Mouse (Mus musculus) ES-Bruce4 (cell line): ENCODE data around the gene 1500009C09Rik. TPM values are rescaled to one million over a fixed set of nuclear protein-coding genes. Genes with fewer than 3 reads are reported as not detected.
A peak's percentile ranks its signal among the peaks of the same experiment; 100 is the strongest.

Experiments used
- H3K27ac ChIP-seq: 2 replicates; pipeline ENCODE4 v1.5.1; 2012; ENCODE audit warnings: low read length, inconsistent platforms; ENCODE audit not compliant: insufficient read depth
- H3K27me3 ChIP-seq: 2 replicates; pipeline ENCODE4 v1.6.1; 2012; ENCODE audit warnings: mild to moderate bottlenecking, low read length, inconsistent platforms; ENCODE audit not compliant: control insufficient read depth, poor library complexity, insufficient read depth, severe bottlenecking
- H3K36me3 ChIP-seq: 2 replicates; pipeline ENCODE4 v1.6.1; 2012; ENCODE audit warnings: inconsistent platforms, mild to moderate bottlenecking, low read length, moderate library complexity; ENCODE audit not compliant: control insufficient read depth, poor library complexity, insufficient read depth, severe bottlenecking
- H3K4me1 ChIP-seq: one replicate; pipeline ENCODE4 v1.8.1; 2011; ENCODE audit warnings: low read length; ENCODE audit not compliant: control insufficient read depth, insufficient read depth
- H3K4me3 ChIP-seq: 2 replicates; pipeline ENCODE4 v1.5.1; 2011; ENCODE audit warnings: low read depth, mild to moderate bottlenecking, low read length
- H3K9ac ChIP-seq: 2 replicates; pipeline ENCODE4 v1.6.1; 2012; ENCODE audit warnings: low read depth, mild to moderate bottlenecking, inconsistent platforms; ENCODE audit not compliant: poor library complexity, severe bottlenecking
- H3K9me3 ChIP-seq: replicated peaks from 2 replicates; pipeline ENCODE4 v1.6.1; 2012; ENCODE audit warnings: mild to moderate bottlenecking, low read length, inconsistent platforms; ENCODE audit not compliant: control insufficient read depth, poor library complexity, insufficient read depth, severe bottlenecking
- CTCF ChIP-seq: IDR thresholded peaks from one replicate; pipeline ENCODE4 v1.8.1; 2011; ENCODE audit warnings: low read depth, low read length
- EP300 ChIP-seq: IDR thresholded peaks from 2 replicates; pipeline ENCODE4 v1.6.1; 2011; ENCODE audit warnings: low read depth, low read length; ENCODE audit not compliant: insufficient read depth
- POLR2A ChIP-seq: IDR thresholded peaks from one replicate; pipeline ENCODE4 v1.8.1; 2011; ENCODE audit warnings: low read length; ENCODE audit not compliant: insufficient read depth
- polyA plus RNA-seq: library from polyadenylated mRNA; stranded (reverse); fragments of >200 nt; gene quantifications from 2 replicates; pipeline ENCODE4 v1.2.4, GENCODE M21; 2011; ENCODE audit warnings: low read depth; ENCODE audit not compliant: missing spikeins, insufficient read depth, insufficient read length

1500009C09Rik gene
- polyA plus RNA-seq, 1 experiment = not detected

DNA sequence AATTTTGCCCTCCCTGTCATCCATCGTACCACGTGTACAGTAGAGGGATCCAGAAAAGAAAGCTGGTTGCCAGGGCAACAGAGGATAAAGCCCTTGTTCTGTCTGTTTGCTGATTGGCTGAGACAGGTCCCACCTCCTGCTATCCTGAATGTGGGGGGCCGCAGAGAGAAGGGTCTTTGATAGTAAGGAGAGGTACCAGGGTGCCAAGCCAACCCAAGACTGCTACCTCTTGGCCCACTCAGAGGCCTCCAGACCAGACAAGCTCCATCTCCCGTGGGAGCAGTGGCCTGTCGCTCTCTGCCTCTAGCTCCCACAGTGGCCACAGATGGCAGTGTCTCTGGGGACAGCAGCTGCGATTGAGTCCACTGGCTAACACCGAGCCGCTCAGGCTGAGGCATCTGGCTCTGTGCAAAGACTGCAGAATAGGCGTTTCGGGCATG lies 3.8 kb downstream of the 1500009C09Rik start:
- TF ChIP-seq POLR2A (no peak), CTCF (no peak), EP300 (no peak)
- Histone ChIP-seq H3K9ac (no peak overlapping the region), H3K27ac (no peak overlapping the region)

DNA sequence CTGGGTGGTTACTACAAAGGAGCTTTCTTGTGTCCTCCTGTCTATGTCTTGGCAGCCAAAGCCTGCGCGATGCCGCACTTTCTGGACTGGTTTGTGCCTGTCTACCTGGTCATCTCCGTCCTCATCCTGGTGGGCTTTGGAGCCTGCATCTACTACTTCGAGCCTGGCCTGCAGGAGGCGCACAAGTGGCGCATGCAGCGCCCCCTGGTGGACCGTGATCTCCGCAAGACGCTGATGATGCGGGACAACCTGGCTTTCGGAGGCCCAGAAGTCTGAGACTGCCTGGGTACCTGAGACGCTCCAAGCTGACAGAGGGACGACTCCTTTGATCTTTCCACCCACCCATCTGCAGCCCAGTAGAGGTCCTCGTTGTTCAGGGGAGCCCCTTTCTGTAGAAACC lies 7.3 kb downstream of the 1500009C09Rik start:
- no peak overlapping the region for H3K9ac ChIP-seq
- no peaks in the 10 kb centered on the region for H3K9me3 ChIP-seq
- no peak overlapping the region for H3K27ac ChIP-seq
- no peak for TF ChIP-seq POLR2A
- TF ChIP-seq CTCF = peak; percentile 100
- TF ChIP-seq EP300 = 0 out of 2 replicates have a peak, but pooled peaks have one; percentile 53
- H3K4me3 ChIP-seq = peak overlapping the region; percentile 10; the same call in 1 of the 2 replicates
- H3K4me1 ChIP-seq = peaks cover 5% of the 10 kb centered on the region
- H3K27me3 ChIP-seq = no peaks in the 10 kb centered on the region
- H3K36me3 ChIP-seq = no peaks in the 10 kb centered on the region

More for the DNA sequence above, 3.8 kb downstream of the 1500009C09Rik start:
- H3K4me3 ChIP-seq = peak overlapping the region; percentile 25
- no peaks in the 10 kb centered on the region for H3K27me3 ChIP-seq
- H3K4me1 ChIP-seq = peaks cover 8% of the 10 kb centered on the region
- no peaks in the 10 kb centered on the region for H3K9me3 ChIP-seq
- no peaks in the 10 kb centered on the region for H3K36me3 ChIP-seq

DNA sequence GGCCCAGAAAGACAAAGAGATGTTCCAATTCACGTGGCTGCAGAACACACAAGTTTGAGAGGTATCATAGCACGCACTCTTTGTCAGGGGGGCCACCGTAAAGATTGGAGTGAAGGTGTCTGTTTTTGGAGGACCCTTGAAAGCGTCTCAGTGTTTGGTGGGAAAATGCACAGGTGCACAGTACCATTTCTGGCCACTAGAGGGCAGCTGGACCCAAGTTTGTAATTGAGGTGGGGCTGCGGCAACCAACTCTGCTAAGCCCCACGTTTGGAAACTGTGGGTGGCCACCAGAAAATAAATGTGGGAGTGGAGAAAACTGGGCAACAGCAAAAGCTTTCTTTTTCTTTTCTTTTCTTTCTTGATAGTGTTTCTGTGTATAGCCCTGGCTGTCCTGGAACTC lies 14.2 kb downstream of the 1500009C09Rik start:
- Histone ChIP-seq H3K9ac (no peak overlapping the region), H3K27me3 (no peaks in the 10 kb centered on the region), H3K4me1 (peaks cover under 1% of the 10 kb centered on the region), H3K9me3 (no peaks in the 10 kb centered on the region), H3K27ac (no peak overlapping the region), H3K36me3 (no peaks in the 10 kb centered on the region), H3K4me3 (no peak overlapping the region)
- peak; percentile 86 for TF ChIP-seq CTCF
- no peak for TF ChIP-seq POLR2A

DNA sequence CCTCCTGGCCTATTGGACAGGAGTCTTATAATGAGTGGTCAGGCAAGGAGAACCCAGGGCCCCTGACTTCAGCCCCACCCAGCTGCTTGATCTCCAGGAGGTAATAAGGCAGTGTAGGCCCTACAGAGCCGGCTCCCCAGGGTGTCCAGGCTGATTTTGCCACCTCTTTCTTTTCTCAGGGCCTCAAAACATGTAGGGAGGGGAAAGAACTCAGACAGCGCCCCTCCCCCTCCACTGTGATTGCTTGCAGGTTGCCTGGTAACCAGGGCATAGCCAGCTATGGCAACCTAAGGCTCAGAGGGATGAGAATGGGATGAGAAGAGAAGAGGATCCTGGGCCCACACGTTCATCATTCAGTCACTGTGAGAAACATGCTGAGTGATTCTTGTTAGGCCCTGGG lies 16.0 kb downstream of the 1500009C09Rik start:
- Histone ChIP-seq H3K4me1 (peaks cover 2% of the 10 kb centered on the region), H3K9ac (no peak overlapping the region), H3K4me3 (no peak overlapping the region), H3K9me3 (no peaks in the 10 kb centered on the region), H3K36me3 (no peaks in the 10 kb centered on the region), H3K27ac (no peak overlapping the region), H3K27me3 (no peaks in the 10 kb centered on the region)
- TF ChIP-seq CTCF = no peak

DNA sequence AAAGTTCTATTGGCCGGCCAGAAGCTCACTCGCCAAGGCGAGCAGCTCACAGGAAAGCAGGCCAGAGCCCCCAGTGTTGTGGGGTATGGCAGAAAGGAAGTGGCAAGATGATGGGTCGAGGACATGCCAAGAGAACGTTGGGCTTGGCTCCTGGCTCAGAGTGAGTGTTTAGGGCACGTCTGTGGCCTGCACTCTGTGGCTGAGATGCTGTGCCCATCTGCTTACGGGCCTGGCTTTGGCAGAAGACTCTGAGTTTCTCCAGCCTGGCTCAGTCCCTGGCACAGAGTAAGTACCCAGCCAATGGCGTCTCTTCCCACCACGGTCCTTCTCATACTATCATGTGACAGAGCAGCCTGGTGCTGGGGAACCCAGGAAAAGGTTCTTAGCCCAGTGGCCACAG lies 16.6 kb downstream of the 1500009C09Rik start:
- Histone ChIP-seq H3K27me3 (no peaks in the 10 kb centered on the region), H3K36me3 (no peaks in the 10 kb centered on the region), H3K4me3 (no peak overlapping the region), H3K27ac (no peak overlapping the region), H3K9ac (no peak overlapping the region), H3K4me1 (peaks cover 2% of the 10 kb centered on the region), H3K9me3 (no peaks in the 10 kb centered on the region)
- TF ChIP-seq CTCF (no peak), POLR2A (no peak), EP300 (no peak)

DNA sequence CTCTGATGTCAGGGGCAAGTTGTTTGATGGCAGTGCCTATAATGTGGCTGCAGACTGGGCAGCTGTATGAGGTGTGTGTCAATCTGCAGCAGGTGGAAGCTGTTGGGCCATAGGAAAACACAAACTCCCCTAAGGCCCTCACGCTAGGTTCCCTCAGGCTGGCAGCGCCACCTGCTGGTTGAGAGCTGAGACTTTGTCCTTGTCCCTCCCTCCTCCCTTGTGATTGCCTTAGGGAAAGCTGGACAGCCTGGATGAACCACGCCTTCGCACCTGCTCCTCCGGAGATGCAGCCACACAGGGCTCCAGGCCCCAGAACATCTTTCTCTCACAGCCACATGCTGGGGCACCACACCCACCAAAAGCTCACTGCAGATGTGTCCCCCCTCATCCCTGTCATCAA lies 19.0 kb downstream of the 1500009C09Rik start:
- Histone ChIP-seq H3K4me1 (peaks cover 5% of the 10 kb centered on the region), H3K9ac (no peak overlapping the region)

More for the DNA sequence above, 19.0 kb downstream of the 1500009C09Rik start:
- 0 out of 2 replicates have a peak, but pooled peaks cover 4% of the 10 kb centered on the region for H3K27me3 ChIP-seq
- no peaks in the 10 kb centered on the region for H3K36me3 ChIP-seq
- H3K4me3 ChIP-seq = no peak overlapping the region
- TF ChIP-seq CTCF (peak; percentile 99), EP300 (peak; percentile 84), POLR2A (no peak)
- H3K9me3 ChIP-seq = no peaks in the 10 kb centered on the region
- no peak overlapping the region for H3K27ac ChIP-seq
